Mouse (Mus musculus): ENCODE results near the gene Ubash3b. TPM values are rescaled to one million over a fixed set of nuclear protein-coding genes. Genes with fewer than 3 reads are reported as not detected.
A peak's percentile ranks its signal among the peaks of the same experiment; 100 is the strongest.

The Ubash3b gene
- total RNA-seq (2021) = 1 to 10 TPM; 1.0 to 1.2 TPM
- long read RNA-seq, experiment 1, partial matches to known transcripts = 1 of 1 reads
- long read RNA-seq, experiment 1, other reads (novel, unspliced or antisense) = 0 of 1 reads
- long read RNA-seq, experiment 2, full-length matches to known transcripts = 1 of 1 reads
- long read RNA-seq, experiment 2, partial matches to known transcripts = 0 of 1 reads
- long read RNA-seq, experiment 2, other reads (novel, unspliced or antisense) = 0 of 1 reads

DNA sequence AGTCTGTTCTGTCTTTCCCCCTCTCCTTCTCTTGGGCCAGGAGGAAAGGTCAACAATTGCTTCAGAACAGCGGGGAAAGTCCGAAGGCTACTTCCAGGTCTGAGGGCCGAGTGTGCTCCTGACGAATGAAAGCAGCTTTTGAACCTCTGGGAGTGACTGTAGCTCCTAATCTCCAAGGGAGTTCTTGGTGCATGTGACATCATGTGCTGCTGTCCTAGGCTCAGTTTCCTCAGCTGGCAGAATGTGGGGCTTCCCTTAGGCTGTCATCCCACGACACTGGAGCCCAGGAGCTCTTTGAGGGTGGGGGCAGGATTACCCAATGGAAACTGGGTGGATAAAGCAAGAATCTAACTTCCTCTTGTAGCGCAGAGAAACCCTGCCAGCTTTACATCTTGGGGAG lies at the start of gene Ubash3b:
Gene Ubash3b, minus strand, starts transcription at position 285 of the 400 bp plus-strand sequence.
- DNase-seq = no peak

DNA sequence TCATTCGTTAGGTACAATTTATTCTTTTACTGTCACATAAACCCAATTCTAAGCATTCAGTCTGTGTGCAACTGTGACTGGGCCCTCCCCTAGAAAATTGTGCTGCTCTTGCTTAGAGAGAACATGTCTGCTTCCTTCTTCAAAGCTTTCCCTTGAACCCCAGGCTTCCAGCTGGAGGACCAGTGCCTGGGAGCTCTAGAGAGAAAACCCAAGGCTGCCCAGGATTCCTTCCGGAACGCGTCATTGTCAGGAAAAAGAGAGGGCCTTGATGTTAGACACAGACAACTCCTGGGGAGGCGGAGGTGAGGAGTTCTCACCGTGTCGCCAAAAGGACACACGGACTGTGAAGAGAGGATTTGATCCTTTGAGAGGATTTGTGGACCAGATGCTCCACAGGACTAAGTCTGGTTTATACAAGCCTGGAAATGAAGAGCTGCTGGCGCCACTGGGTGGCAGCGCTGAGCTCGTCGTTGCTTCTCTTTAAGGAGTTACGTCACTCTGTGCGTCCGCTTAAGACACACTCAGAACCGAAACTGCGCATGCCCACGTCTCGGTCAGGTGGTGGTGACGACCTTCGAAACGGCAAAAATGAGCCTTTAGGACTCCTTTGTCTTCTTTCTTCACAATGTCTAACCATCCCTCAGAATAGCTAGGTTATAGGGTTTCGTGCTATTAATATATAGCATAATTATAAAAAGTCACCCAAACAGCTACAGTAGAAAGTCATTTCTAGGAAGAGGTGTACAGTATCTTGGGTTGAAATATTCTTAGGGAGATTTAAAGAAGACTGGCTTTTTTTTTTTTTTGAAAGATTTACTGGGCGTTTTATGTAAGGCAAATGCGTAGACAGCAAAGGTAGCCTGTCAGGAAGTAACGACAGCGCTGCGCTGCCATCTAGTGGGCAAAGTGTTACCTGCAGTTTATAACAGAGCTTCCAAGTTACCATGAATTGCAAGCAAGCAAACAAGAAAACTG lies 45.9 kb upstream of the Ubash3b start:
- intact Hi-C loops (cut with DNase I; ENCODE audit: low total_unique reads) = no loop called here
- DNase-seq = peak; percentile 95

More for the DNA sequence above, at the start of gene Ubash3b:
- intact Hi-C loops (cut with DNase I; ENCODE audit: low total_unique reads) = no loop called here

GRCm38 (mm10) chr9:41206717-41207116 lies 45.2 kb upstream of the Ubash3b start:
- intact Hi-C loops (cut with DNase I; ENCODE audit: low total_unique reads) = no loop called here
- DNase-seq = no peak

DNA sequence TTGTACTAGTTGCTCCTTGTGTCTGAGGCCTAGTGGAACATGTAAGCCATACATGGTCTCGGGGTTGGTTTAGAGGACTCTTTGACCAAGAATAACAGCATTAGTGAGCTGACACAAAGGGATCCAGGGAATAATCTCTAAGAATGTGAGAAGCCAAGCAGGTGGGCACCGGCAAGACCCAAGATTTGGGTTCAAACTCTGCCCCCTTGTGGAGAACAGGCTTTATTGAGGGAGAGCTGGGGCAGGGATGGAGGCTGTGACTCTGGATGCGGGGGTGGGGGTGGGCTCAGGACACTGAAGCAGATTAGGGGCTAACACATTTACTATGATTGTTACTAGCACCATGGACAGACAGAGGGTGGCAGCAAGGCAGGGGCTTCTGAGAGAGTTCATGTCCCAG lies 43.8 kb upstream of the Ubash3b start:
- intact Hi-C loops (cut with DNase I; ENCODE audit: low total_unique reads) = no loop called here
- DNase-seq = no peak

GRCm38 (mm10) chr9:41199456-41200252 lies 38.2 kb upstream of the Ubash3b start:
- no peak for DNase-seq
- intact Hi-C loops (cut with DNase I; ENCODE audit: low total_unique reads) = no loop called here

DNA sequence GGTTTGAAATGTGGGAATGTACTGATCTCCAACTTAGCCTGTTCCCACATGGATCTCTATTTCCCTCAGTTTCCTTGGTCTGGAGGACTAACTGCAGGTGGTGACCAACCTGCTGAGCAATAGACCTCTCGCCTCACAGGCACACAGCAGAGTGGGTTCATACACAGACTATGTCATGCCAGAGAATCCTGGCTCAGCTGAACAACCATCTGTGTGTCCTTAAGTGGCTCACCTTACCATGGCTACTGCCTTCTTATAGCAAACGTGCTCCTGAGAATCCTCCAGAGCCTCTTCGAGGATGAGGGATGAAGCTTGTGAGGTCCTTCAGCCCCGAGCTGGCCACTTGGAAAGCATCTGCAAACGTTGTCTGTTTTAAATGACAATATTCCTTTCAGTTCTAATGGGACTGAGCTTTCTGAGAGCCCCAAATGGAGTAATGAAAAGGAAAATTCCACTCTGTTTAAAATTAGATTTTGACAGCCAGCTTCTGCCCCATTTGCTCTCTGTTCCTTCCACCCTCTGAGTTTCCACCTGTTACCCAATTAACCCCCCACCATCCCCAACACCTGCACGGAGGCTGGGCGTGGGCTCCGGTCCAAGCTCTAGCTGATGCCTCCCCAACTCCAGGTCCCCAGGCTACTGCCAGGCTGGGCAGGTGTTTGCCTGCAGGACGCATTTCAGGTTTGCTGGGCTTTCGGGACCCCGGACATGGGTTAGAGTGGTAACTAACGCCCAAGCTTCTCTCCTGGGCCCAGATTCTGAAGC lies 37.2 kb upstream of the Ubash3b start:
- intact Hi-C loops (cut with DNase I; ENCODE audit: low total_unique reads) = no loop called here

GRCm38 (mm10) chr9:41195742-41196311 lies 34.3 kb upstream of the Ubash3b start:
- no peak for DNase-seq
- intact Hi-C loops (cut with DNase I; ENCODE audit: low total_unique reads) = no loop called here

More for the DNA sequence above, 37.2 kb upstream of the Ubash3b start:
- no peak for DNase-seq

- DNase-seq = no peak
- intact Hi-C loops (cut with DNase I; ENCODE audit: low total_unique reads) = loop anchor here (2.0 kb wide), 1 partner anchor 145 kb away; no protein-coding TSS in a partner anchor
Measured at GRCm38 (mm10) chr9:41191651-41192210, 30.2 kb upstream of the Ubash3b start.

DNA sequence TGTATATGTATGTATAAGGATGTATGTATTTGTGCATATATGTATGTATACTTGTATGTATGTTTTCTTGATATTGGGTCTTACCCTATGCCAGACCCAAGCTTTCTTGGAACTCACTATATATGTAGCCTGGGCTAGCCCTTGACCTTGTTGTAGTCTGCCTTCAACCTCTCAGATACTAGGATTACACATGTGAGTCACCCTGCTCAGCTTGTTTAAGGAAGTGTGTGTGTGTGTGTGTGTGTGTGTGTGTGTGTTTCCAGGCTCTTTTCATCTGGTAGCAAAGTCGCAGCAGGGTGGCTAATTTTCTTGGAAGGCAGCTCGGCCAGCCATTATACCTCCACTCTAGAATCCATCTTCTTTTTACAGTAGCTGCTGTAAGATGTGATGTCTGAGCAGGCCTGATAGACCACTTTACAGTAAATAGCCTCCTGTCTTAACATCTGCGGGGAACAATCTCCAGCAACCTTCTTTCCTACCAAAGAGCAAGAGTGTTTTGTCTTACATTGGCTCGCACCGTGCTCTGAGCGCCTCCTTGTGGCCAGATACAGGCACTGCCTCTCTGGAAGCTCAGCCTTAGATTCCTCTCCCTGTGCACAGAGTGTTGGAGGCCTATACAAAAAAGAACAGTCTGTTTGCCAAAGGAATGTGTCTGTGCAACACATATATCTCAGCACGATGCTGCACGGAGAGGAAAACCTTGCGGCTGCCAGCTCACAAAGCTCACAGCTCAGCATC lies 29.4 kb upstream of the Ubash3b start:
- peak; percentile 66 for DNase-seq
- intact Hi-C loops (cut with DNase I; ENCODE audit: low total_unique reads) = loop anchor here (2.0 kb wide), 1 partner anchor 144 kb away; no protein-coding TSS in a partner anchor

DNA sequence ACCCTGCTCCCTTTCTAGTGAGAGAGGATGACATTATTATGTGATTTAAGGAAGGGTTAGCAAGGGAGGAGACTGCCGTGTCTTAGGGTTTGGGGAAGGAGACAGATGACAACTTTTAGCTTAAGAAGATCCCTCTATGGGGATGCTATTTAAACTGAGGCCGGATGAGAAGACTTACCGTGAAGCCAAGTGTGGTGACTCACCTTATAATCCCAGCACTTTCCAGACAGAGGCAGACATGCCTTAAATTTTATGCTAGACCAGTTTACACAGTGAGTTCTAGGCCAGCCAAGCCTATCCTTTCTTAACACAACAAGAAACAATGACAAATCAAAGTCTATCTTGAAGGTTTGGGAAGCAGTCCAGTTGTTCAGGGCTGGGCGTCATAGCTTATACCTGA lies 26.4 kb upstream of the Ubash3b start:
- intact Hi-C loops (cut with DNase I; ENCODE audit: low total_unique reads) = loop anchor here (5.0 kb wide), 1 partner anchor 196 kb away; no protein-coding TSS in a partner anchor
- no peak for DNase-seq

DNA sequence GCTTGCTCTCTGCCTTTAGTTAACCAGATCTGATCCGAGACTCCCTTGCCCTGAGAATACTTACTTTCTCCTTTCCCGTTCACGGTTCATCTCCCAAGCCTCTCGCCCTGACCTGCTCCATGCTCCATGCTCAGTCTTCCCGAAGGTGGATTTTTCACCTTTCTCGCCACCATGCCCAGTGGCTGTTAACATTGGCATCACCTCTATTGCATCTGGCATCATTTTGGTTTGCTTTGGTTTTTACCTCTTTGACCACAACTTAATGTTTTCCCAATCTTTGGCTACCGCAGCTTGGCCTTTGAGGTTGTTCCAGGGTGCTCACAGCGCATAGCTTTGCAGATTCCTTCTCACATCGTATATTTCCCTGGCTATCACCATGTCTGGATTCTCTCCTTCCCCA lies 26.0 kb upstream of the Ubash3b start:
- no peak for DNase-seq

DNA sequence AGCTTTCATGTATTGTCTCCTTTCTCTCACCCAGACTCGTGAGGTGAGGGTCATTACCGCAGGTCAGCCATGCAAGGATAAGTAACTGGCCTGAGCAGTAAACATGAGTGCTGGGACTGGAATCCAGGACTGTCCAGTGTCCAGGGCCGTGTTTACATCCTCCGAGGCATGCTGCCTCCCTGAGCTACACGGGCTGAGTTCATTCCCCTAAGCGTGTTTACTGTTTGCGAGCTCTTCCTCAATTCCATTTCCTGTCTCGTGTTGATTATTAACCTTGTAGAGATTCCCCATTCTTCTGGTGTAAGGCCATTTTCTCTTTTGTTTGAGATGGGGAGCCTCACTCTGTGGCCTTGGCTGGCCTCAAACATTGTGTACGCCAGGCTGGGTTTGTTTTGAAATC lies 23.8 kb upstream of the Ubash3b start:
- intact Hi-C loops (cut with DNase I; ENCODE audit: low total_unique reads) = loop anchor here (5.0 kb wide), 1 partner anchor 193 kb away; no protein-coding TSS in a partner anchor
- no peak for DNase-seq

More for the DNA sequence above, 26.0 kb upstream of the Ubash3b start:
- intact Hi-C loops (cut with DNase I; ENCODE audit: low total_unique reads) = loop anchor here (5.0 kb wide), 1 partner anchor 195 kb away; no protein-coding TSS in a partner anchor

DNA sequence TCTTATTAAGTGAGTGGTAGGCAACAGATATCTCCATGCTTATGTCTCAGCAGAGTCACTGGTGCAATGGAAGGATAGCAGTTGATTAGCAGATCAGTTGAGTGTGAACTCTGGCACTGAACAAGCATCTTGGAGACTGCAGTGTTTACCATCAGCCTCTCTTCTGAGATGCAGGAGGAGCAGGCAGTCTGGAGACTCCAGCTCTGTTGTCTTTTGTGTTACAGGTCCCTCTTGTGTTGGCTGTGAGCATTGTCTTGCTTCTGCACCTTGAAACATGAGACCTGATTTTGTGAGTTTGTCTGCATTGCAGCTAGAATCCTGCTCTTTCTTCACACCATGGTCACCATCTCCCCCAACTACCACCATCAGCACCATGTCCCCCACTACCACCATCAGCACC lies 21.1 kb upstream of the Ubash3b start:
- intact Hi-C loops (cut with DNase I; ENCODE audit: low total_unique reads) = loop anchor here (5.0 kb wide), 1 partner anchor 120 kb away; no protein-coding TSS in a partner anchor
- peak; percentile 23 for DNase-seq

DNA sequence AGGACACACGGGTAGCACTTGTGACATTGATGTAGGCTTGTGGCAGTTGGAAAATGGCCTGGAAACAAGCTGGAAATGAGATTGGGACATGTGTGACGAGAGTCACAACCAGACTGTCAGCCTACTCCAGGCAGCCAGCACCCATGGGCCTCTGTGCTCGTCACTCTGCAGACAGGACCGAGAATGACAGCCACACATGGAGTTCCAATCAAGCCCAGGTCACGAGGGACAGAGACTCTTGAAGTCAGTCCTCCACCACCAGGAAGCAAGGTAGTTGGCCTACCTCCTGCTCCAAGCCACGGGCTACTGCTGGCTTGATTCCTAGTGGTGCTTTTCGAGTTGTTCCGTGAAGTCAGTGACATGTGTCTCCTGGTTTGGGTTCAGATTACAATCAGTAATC lies 20.3 kb upstream of the Ubash3b start:
- intact Hi-C loops (cut with DNase I; ENCODE audit: low total_unique reads) = loop anchor here (5.0 kb wide), 1 partner anchor 120 kb away; no protein-coding TSS in a partner anchor
- no peak for DNase-seq

DNA sequence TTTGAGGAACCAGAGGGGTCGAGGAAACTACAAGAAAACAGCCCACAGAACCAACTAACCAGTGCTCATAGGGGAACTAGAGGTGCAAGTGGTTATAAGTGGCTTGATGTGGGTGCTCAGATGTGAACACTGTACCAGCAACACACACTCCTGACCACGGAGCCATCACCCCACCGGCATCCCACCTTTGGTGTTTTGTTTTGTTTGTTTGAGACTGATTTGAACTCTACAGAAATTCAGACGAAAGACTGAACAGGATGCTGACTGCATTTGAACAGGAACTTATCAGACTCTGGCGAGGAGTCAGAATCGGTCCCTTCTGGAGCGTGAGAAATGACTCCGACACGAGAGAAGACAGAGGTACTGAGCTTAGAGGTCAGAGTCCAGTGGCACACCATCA lies 19.9 kb upstream of the Ubash3b start:
- intact Hi-C loops (cut with DNase I; ENCODE audit: low total_unique reads) = loop anchor here (5.0 kb wide), 1 partner anchor 119 kb away; no protein-coding TSS in a partner anchor
- DNase-seq = no peak

DNA sequence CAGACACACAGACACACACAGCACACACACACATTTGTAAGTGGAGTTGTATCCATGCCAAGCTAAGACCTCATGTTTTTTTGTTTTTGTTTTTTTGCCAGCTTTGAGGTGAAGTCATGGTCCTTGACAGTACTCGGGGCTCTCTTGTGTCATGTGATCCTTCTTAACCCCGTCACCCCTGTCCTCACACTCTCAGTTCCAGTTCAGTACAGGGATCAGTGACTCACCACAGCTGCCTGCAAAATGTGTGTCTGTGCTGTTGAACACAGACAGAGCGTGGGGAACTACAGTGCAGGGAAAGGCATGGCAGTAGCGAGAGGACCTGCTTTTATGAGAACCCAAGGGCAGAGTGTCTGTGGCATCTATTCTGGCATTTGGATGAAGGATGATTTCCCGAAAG lies 17.6 kb upstream of the Ubash3b start:
- DNase-seq = no peak
- intact Hi-C loops (cut with DNase I; ENCODE audit: low total_unique reads) = no loop called here

- intact Hi-C loops (cut with DNase I; ENCODE audit: low total_unique reads) = no loop called here
- peak; percentile 52 for DNase-seq
Measured at GRCm38 (mm10) chr9:41173158-41173557, 11.7 kb upstream of the Ubash3b start.

All from gastrocnemius, postnatal 14 days (tissue).